Mouse (Mus musculus): ENCODE measurements at regions not wholly inside any gene's neighbourhood (a gene's known extent, or its start where the extent isn't known, plus 50 kb on each side); places are given as distances from the start of the nearest gene placed in this dataset.

GRCm38 (mm10) chr15:31752632-31753031 is 151.0 kb downstream of the Fam173b start:
- H3K4me3 ChIP-seq: no peak overlapping the region
- no peaks in the 10 kb centered on the region for H3K9me3 ChIP-seq
- H3K9ac ChIP-seq: no peak overlapping the region
- no peaks in the 10 kb centered on the region for H3K36me3 ChIP-seq
- ATAC-seq (ENCODE audit: borderline replicate concordance, extremely low read depth, low FRiP score, low TSS enrichment): no peak
- no peaks in the 10 kb centered on the region for H3K4me1 ChIP-seq
- no peak overlapping the region for H3K4me2 ChIP-seq
- 49% methylated on average over 2 of the region's 2 CpGs for WGBS
- H3K27me3 ChIP-seq: no peaks in the 10 kb centered on the region
- no peak overlapping the region for H3K27ac ChIP-seq

GRCm38 (mm10) chr15:31753578-31754281 is 152.1 kb downstream of the Fam173b start:
- no peak overlapping the region for H3K4me2 ChIP-seq
- no peaks in the 10 kb centered on the region for H3K36me3 ChIP-seq
- no peaks in the 10 kb centered on the region for H3K27me3 ChIP-seq
- no peaks in the 10 kb centered on the region for H3K4me1 ChIP-seq
- no peak overlapping the region for H3K4me3 ChIP-seq
- H3K9ac ChIP-seq: no peak overlapping the region
- no peak for ATAC-seq (ENCODE audit: borderline replicate concordance, extremely low read depth, low FRiP score, low TSS enrichment)
- H3K9me3 ChIP-seq: no peaks in the 10 kb centered on the region
- WGBS: 46% methylated on average over 14 of the region's 14 CpGs
- H3K27ac ChIP-seq: no peak overlapping the region

GRCm38 (mm10) chr15:31768959-31769844 is 167.6 kb downstream of the Fam173b start:
- Histone ChIP-seq H3K9me3 (no peaks in the 10 kb centered on the region), H3K27ac (no peak overlapping the region), H3K27me3 (no peaks in the 10 kb centered on the region), H3K4me3 (no peak overlapping the region), H3K36me3 (no peaks in the 10 kb centered on the region), H3K4me2 (no peak overlapping the region), H3K4me1 (no peaks in the 10 kb centered on the region), H3K9ac (no peak overlapping the region)
- no peak for ATAC-seq (ENCODE audit: borderline replicate concordance, extremely low read depth, low FRiP score, low TSS enrichment)
- 84% methylated on average over 12 of the region's 12 CpGs for WGBS

GRCm38 (mm10) chr15:31783081-31783480 is 181.4 kb downstream of the Fam173b start:
- no peak for ATAC-seq (ENCODE audit: borderline replicate concordance, extremely low read depth, low FRiP score, low TSS enrichment)
- WGBS: 80% methylated on average over 2 of the region's 2 CpGs
- H3K36me3 ChIP-seq: no peaks in the 10 kb centered on the region
- no peaks in the 10 kb centered on the region for H3K4me1 ChIP-seq
- no peak overlapping the region for H3K4me2 ChIP-seq
- H3K27ac ChIP-seq: no peak overlapping the region
- H3K27me3 ChIP-seq: no peaks in the 10 kb centered on the region
- H3K9me3 ChIP-seq: no peaks in the 10 kb centered on the region
- H3K9ac ChIP-seq: no peak overlapping the region
- no peak overlapping the region for H3K4me3 ChIP-seq

GRCm38 (mm10) chr15:31785022-31785421 is 183.4 kb downstream of the Fam173b start:
- Histone ChIP-seq H3K9me3 (no peaks in the 10 kb centered on the region), H3K27me3 (no peaks in the 10 kb centered on the region), H3K4me3 (no peak overlapping the region), H3K4me2 (no peak overlapping the region), H3K4me1 (no peaks in the 10 kb centered on the region), H3K9ac (no peak overlapping the region), H3K36me3 (no peaks in the 10 kb centered on the region), H3K27ac (no peak overlapping the region)
- WGBS: 71% methylated on average over 3 of the region's 3 CpGs
- no peak for ATAC-seq (ENCODE audit: borderline replicate concordance, extremely low read depth, low FRiP score, low TSS enrichment)

- no peaks in the 10 kb centered on the region for H3K4me1 ChIP-seq
- no peaks in the 10 kb centered on the region for H3K36me3 ChIP-seq
- H3K27me3 ChIP-seq: no peaks in the 10 kb centered on the region
- no peak overlapping the region for H3K4me2 ChIP-seq
- H3K9me3 ChIP-seq: no peaks in the 10 kb centered on the region
- WGBS: 80% methylated on average over 2 of the region's 2 CpGs
- no peak for ATAC-seq (ENCODE audit: borderline replicate concordance, extremely low read depth, low FRiP score, low TSS enrichment)
- no peak overlapping the region for H3K27ac ChIP-seq
- no peak overlapping the region for H3K9ac ChIP-seq
- no peak overlapping the region for H3K4me3 ChIP-seq
Measured at GRCm38 (mm10) chr15:31798863-31799262, 197.2 kb downstream of the Fam173b start.

- Histone ChIP-seq H3K27me3 (no peaks in the 10 kb centered on the region), H3K27ac (0 out of 2 replicates have a peak overlapping the region, but pooled peaks have one; percentile 31), H3K36me3 (no peaks in the 10 kb centered on the region), H3K4me2 (no peak overlapping the region), H3K4me1 (peaks cover 5% of the 10 kb centered on the region; the same call in 1 of the 2 replicates), H3K9ac (no peak overlapping the region), H3K9me3 (no peaks in the 10 kb centered on the region), H3K4me3 (no peak overlapping the region)
- peak; percentile 74; the same call in 1 of the 2 replicates for ATAC-seq (ENCODE audit: borderline replicate concordance, extremely low read depth, low FRiP score, low TSS enrichment)
- 41% methylated on average over 3 of the region's 3 CpGs for WGBS
Measured at GRCm38 (mm10) chr15:31805522-31805921, 203.9 kb downstream of the Fam173b start.

GRCm38 (mm10) chr15:31815551-31815950 is 213.9 kb downstream of the Fam173b start:
- H3K27ac ChIP-seq: no peak overlapping the region
- ATAC-seq (ENCODE audit: borderline replicate concordance, extremely low read depth, low FRiP score, low TSS enrichment): no peak
- no peaks in the 10 kb centered on the region for H3K27me3 ChIP-seq
- no peaks in the 10 kb centered on the region for H3K36me3 ChIP-seq
- 74% methylated on average over 5 of the region's 5 CpGs for WGBS
- no peak overlapping the region for H3K9ac ChIP-seq
- no peak overlapping the region for H3K4me2 ChIP-seq
- H3K9me3 ChIP-seq: no peaks in the 10 kb centered on the region
- H3K4me1 ChIP-seq: peaks cover 5% of the 10 kb centered on the region
- no peak overlapping the region for H3K4me3 ChIP-seq

- Histone ChIP-seq H3K9me3 (no peaks in the 10 kb centered on the region), H3K4me1 (peaks cover 5% of the 10 kb centered on the region), H3K4me3 (no peak overlapping the region), H3K9ac (no peak overlapping the region), H3K27ac (no peak overlapping the region), H3K36me3 (no peaks in the 10 kb centered on the region), H3K27me3 (no peaks in the 10 kb centered on the region), H3K4me2 (no peak overlapping the region)
- WGBS: 22% methylated on average over 6 of the region's 6 CpGs
- peak; percentile 91 for ATAC-seq (ENCODE audit: borderline replicate concordance, extremely low read depth, low FRiP score, low TSS enrichment)
Measured at GRCm38 (mm10) chr15:31819219-31819618, 217.6 kb downstream of the Fam173b start.

GRCm38 (mm10) chr15:31827219-31827618 is 225.6 kb downstream of the Fam173b start:
- Histone ChIP-seq H3K4me1 (no peaks in the 10 kb centered on the region), H3K4me2 (no peak overlapping the region), H3K9me3 (no peaks in the 10 kb centered on the region), H3K36me3 (no peaks in the 10 kb centered on the region), H3K9ac (no peak overlapping the region), H3K27ac (no peak overlapping the region), H3K4me3 (no peak overlapping the region), H3K27me3 (no peaks in the 10 kb centered on the region)
- ATAC-seq (ENCODE audit: borderline replicate concordance, extremely low read depth, low FRiP score, low TSS enrichment): peak; percentile 42; the same call in 1 of the 2 replicates
- 81% methylated on average over 6 of the region's 6 CpGs for WGBS

GRCm38 (mm10) chr15:31841519-31841918 is 239.9 kb downstream of the Fam173b start:
- H3K4me1 ChIP-seq: no peaks in the 10 kb centered on the region
- whole genome bisulfite sequencing: 49% methylated on average over 1 of the region's 1 CpGs
- H3K4me3 ChIP-seq: no peak overlapping the region
- H3K4me2 ChIP-seq: no peak overlapping the region
- no peak for ATAC-seq (ENCODE audit: borderline replicate concordance, extremely low read depth, low FRiP score, low TSS enrichment)
- no peak overlapping the region for H3K9ac ChIP-seq
- no peaks in the 10 kb centered on the region for H3K36me3 ChIP-seq
- H3K27me3 ChIP-seq: no peaks in the 10 kb centered on the region
- H3K27ac ChIP-seq: no peak overlapping the region
- no peaks in the 10 kb centered on the region for H3K9me3 ChIP-seq

GRCm38 (mm10) chr15:31854764-31855163 is 253.1 kb downstream of the Fam173b start:
- Histone ChIP-seq H3K27ac (no peak overlapping the region), H3K36me3 (no peaks in the 10 kb centered on the region), H3K9me3 (no peaks in the 10 kb centered on the region), H3K4me2 (no peak overlapping the region), H3K4me1 (no peaks in the 10 kb centered on the region), H3K4me3 (no peak overlapping the region), H3K27me3 (no peaks in the 10 kb centered on the region), H3K9ac (no peak overlapping the region)
- no peak for ATAC-seq (ENCODE audit: borderline replicate concordance, extremely low read depth, low FRiP score, low TSS enrichment)
- WGBS: 75% methylated on average over 5 of the region's 5 CpGs

Data from lung, embryonic 15.5 days (tissue).